Mouse (Mus musculus): ENCODE data around the gene Ube2o. TPM values are rescaled to one million over a fixed set of nuclear protein-coding genes. Genes with fewer than 3 reads are reported as not detected.
A peak's percentile ranks its signal among the peaks of the same experiment; 100 is the strongest.
"Not testable (repeated sequence)": the region's sequence is repeated elsewhere in the genome, so short reads cannot be mapped to it uniquely, and the experiment has no call there.

The Ube2o gene
- polyA plus RNA-seq, 1 experiment: 77.3 TPM

GRCm38 (mm10) chr11:116613234-116613633 is 32.0 kb upstream of the Ube2o start:
- H3K27me3 ChIP-seq (ENCODE audit: control insufficient read depth, insufficient read depth, low read length): no peaks in the 10 kb centered on the region
- peaks cover 68% of the 10 kb centered on the region for H3K4me1 ChIP-seq (ENCODE audit: control insufficient read depth, insufficient read depth, insufficient read length)
- peaks cover 3% of the 10 kb centered on the region; the same call in 1 of the 2 replicates for H3K36me3 ChIP-seq (ENCODE audit: control insufficient read depth, insufficient read depth, low read length)
- peak overlapping the region; percentile 82 for H3K27ac ChIP-seq (ENCODE audit: insufficient read depth, low read length)
- no peak for DNase-seq (ENCODE audit: low read depth in 1 of 2, low spot score in 2 of 2)
- TF ChIP-seq POLR2A (IDR thresholded peaks at IDR 0.05; ENCODE audit: low read depth, low read length) (no peak), CTCF (IDR thresholded peaks at IDR 0.05; ENCODE audit: extremely low read depth, insufficient read depth, insufficient read length, insufficient replicate concordance) (no peak)
- WGBS: 96% methylated on average over 6 of the region's 6 CpGs
- H3K4me3 ChIP-seq (ENCODE audit: extremely low read depth, insufficient read depth, insufficient read length): no peak overlapping the region

GRCm38 (mm10) chr11:116612554-116612953 is 31.3 kb upstream of the Ube2o start:
- H3K27ac ChIP-seq (ENCODE audit: insufficient read depth, low read length): peak overlapping the region; percentile 82
- H3K27me3 ChIP-seq (ENCODE audit: control insufficient read depth, insufficient read depth, low read length): no peaks in the 10 kb centered on the region
- TF ChIP-seq CTCF (IDR thresholded peaks at IDR 0.05; ENCODE audit: extremely low read depth, insufficient read depth, insufficient read length, insufficient replicate concordance) (no peak), POLR2A (IDR thresholded peaks at IDR 0.05; ENCODE audit: low read depth, low read length) (no peak)
- no peak overlapping the region for H3K4me3 ChIP-seq (ENCODE audit: extremely low read depth, insufficient read depth, insufficient read length)
- peaks cover 3% of the 10 kb centered on the region; the same call in 1 of the 2 replicates for H3K36me3 ChIP-seq (ENCODE audit: control insufficient read depth, insufficient read depth, low read length)
- no peak for DNase-seq (ENCODE audit: low read depth in 1 of 2, low spot score in 2 of 2)
- 100% methylated on average over 1 of the region's 1 CpGs for WGBS
- peaks cover 68% of the 10 kb centered on the region for H3K4me1 ChIP-seq (ENCODE audit: control insufficient read depth, insufficient read depth, insufficient read length)

- Histone ChIP-seq H3K27me3 (ENCODE audit: control insufficient read depth, insufficient read depth, low read length) (no peaks in the 10 kb centered on the region), H3K36me3 (ENCODE audit: control insufficient read depth, insufficient read depth, low read length) (peaks cover 3% of the 10 kb centered on the region; the same call in 1 of the 2 replicates), H3K4me1 (ENCODE audit: control insufficient read depth, insufficient read depth, insufficient read length) (peaks cover 68% of the 10 kb centered on the region), H3K27ac (ENCODE audit: insufficient read depth, low read length) (peak overlapping the region; percentile 82), H3K4me3 (ENCODE audit: extremely low read depth, insufficient read depth, insufficient read length) (no peak overlapping the region)
- TF ChIP-seq CTCF (IDR thresholded peaks at IDR 0.05; ENCODE audit: extremely low read depth, insufficient read depth, insufficient read length, insufficient replicate concordance) (no peak), POLR2A (IDR thresholded peaks at IDR 0.05; ENCODE audit: low read depth, low read length) (no peak)
- WGBS: 48% methylated on average over 9 of the region's 9 CpGs
- peak in 1 of 2 experiments; percentile 55 for DNase-seq (ENCODE audit: low read depth in 1 of 2, low spot score in 2 of 2)
Observed at GRCm38 (mm10) chr11:116611883-116612282, 30.6 kb upstream of the Ube2o start.

- Histone ChIP-seq H3K27ac (ENCODE audit: insufficient read depth, low read length) (peak overlapping the region; percentile 92), H3K4me1 (ENCODE audit: control insufficient read depth, insufficient read depth, insufficient read length) (peaks cover 65% of the 10 kb centered on the region)
- not testable (repeated sequence) for H3K4me3 ChIP-seq (ENCODE audit: extremely low read depth, insufficient read depth, insufficient read length); H3K36me3 ChIP-seq (ENCODE audit: control insufficient read depth, insufficient read depth, low read length); H3K27me3 ChIP-seq (ENCODE audit: control insufficient read depth, insufficient read depth, low read length)
- WGBS: 49% methylated on average over 9 of the region's 9 CpGs
- peak in 1 of 2 experiments; percentile 64 for DNase-seq (ENCODE audit: low read depth in 1 of 2, low spot score in 2 of 2)
Observed at GRCm38 (mm10) chr11:116611168-116611567, 29.9 kb upstream of the Ube2o start.

- no peaks in the 10 kb centered on the region for H3K27me3 ChIP-seq (ENCODE audit: control insufficient read depth, insufficient read depth, low read length)
- H3K4me1 ChIP-seq (ENCODE audit: control insufficient read depth, insufficient read depth, insufficient read length): peaks cover 58% of the 10 kb centered on the region
- peaks cover 10% of the 10 kb centered on the region for H3K36me3 ChIP-seq (ENCODE audit: control insufficient read depth, insufficient read depth, low read length)
- no peak overlapping the region for H3K4me3 ChIP-seq (ENCODE audit: extremely low read depth, insufficient read depth, insufficient read length)
- WGBS: 87% methylated on average over 15 of the region's 15 CpGs
- no peak for DNase-seq (ENCODE audit: low read depth in 1 of 2, low spot score in 2 of 2)
- peak overlapping the region; percentile 41 for H3K27ac ChIP-seq (ENCODE audit: insufficient read depth, low read length)
- TF ChIP-seq CTCF (IDR thresholded peaks at IDR 0.05; ENCODE audit: extremely low read depth, insufficient read depth, insufficient read length, insufficient replicate concordance) (no peak), POLR2A (IDR thresholded peaks at IDR 0.05; ENCODE audit: low read depth, low read length) (no peak)
Observed at GRCm38 (mm10) chr11:116609965-116610630, 28.9 kb upstream of the Ube2o start.

GRCm38 (mm10) chr11:116607717-116608116 is 26.5 kb upstream of the Ube2o start:
- peaks cover 52% of the 10 kb centered on the region for H3K4me1 ChIP-seq (ENCODE audit: control insufficient read depth, insufficient read depth, insufficient read length)
- peaks cover 29% of the 10 kb centered on the region for H3K36me3 ChIP-seq (ENCODE audit: control insufficient read depth, insufficient read depth, low read length)
- H3K27ac ChIP-seq (ENCODE audit: insufficient read depth, low read length): peak overlapping the region; percentile 67
- no peak overlapping the region for H3K4me3 ChIP-seq (ENCODE audit: extremely low read depth, insufficient read depth, insufficient read length)
- TF ChIP-seq POLR2A (IDR thresholded peaks at IDR 0.05; ENCODE audit: low read depth, low read length): no peak
- no peak for TF ChIP-seq CTCF (IDR thresholded peaks at IDR 0.05; ENCODE audit: extremely low read depth, insufficient read depth, insufficient read length, insufficient replicate concordance)
- DNase-seq (ENCODE audit: low read depth in 1 of 2, low spot score in 2 of 2): peak in 1 of 2 experiments; percentile 56
- 29% methylated on average over 3 of the region's 3 CpGs for WGBS
- H3K27me3 ChIP-seq (ENCODE audit: control insufficient read depth, insufficient read depth, low read length): no peaks in the 10 kb centered on the region

GRCm38 (mm10) chr11:116604097-116604496 is 22.9 kb upstream of the Ube2o start:
- TF ChIP-seq CTCF (IDR thresholded peaks at IDR 0.05; ENCODE audit: extremely low read depth, insufficient read depth, insufficient read length, insufficient replicate concordance): no peak
- TF ChIP-seq POLR2A (IDR thresholded peaks at IDR 0.05; ENCODE audit: low read depth, low read length): no peak
- peaks cover 25% of the 10 kb centered on the region for H3K4me1 ChIP-seq (ENCODE audit: control insufficient read depth, insufficient read depth, insufficient read length)
- 96% methylated on average over 12 of the region's 12 CpGs for WGBS
- H3K4me3 ChIP-seq (ENCODE audit: extremely low read depth, insufficient read depth, insufficient read length): no peak overlapping the region
- H3K36me3 ChIP-seq (ENCODE audit: control insufficient read depth, insufficient read depth, low read length): peaks cover 52% of the 10 kb centered on the region
- H3K27ac ChIP-seq (ENCODE audit: insufficient read depth, low read length): no peak overlapping the region
- H3K27me3 ChIP-seq (ENCODE audit: control insufficient read depth, insufficient read depth, low read length): no peaks in the 10 kb centered on the region
- DNase-seq (ENCODE audit: low read depth in 1 of 2, low spot score in 2 of 2): no peak

Measured in spleen, adult 2 months (tissue).